Mouse (Mus musculus) cerebellum, adult 9-11 months (tissue): ENCODE measurements around the gene Zfp869.
"Not testable (repeated sequence)": the region's sequence is repeated elsewhere in the genome, so short reads cannot be mapped to it uniquely, and the experiment has no call there.

Source experiments
- DNase-seq: peaks from one replicate; pipeline ENCODE4 v3.0.0; 2022

Zfp869 gene

GRCm38 (mm10) chr8:69710624-69711023 is at the start of gene Zfp869:
TSS of gene Zfp869 (minus strand) at chr8:69710724.
- not testable (repeated sequence) for DNase-seq

GRCm38 (mm10) chr8:69758316-69758715 is 47.8 kb upstream of the Zfp869 start:
- no peak for DNase-seq

- no peak for DNase-seq
Measured at GRCm38 (mm10) chr8:69752437-69752836, 41.9 kb upstream of the Zfp869 start.

GRCm38 (mm10) chr8:69749544-69750454 is 39.3 kb upstream of the Zfp869 start, which contains the start of gene Zfp963:
TSS of gene Zfp963 (minus strand) at chr8:69749970.
- DNase-seq = peak; percentile 96

GRCm38 (mm10) chr8:69741231-69741630 is 30.7 kb upstream of the Zfp869 start:
- DNase-seq = no peak

- no peak for DNase-seq
Measured at GRCm38 (mm10) chr8:69740763-69741162, 30.2 kb upstream of the Zfp869 start.

GRCm38 (mm10) chr8:69735495-69735894 is 25.0 kb upstream of the Zfp869 start:
- DNase-seq = no peak

- no peak for DNase-seq
Measured at GRCm38 (mm10) chr8:69717232-69717580, 6.7 kb upstream of the Zfp869 start.

GRCm38 (mm10) chr8:69716403-69717231 is 6.1 kb upstream of the Zfp869 start:
- peak; percentile 99 for DNase-seq

GRCm38 (mm10) chr8:69715366-69715765 is 4.8 kb upstream of the Zfp869 start:
- peak; percentile 35 for DNase-seq

GRCm38 (mm10) chr8:69713516-69713915 is 3.0 kb upstream of the Zfp869 start:
- DNase-seq = no peak

GRCm38 (mm10) chr8:69701810-69702209 is 8.7 kb downstream of the Zfp869 start:
- DNase-seq = no peak

- DNase-seq = not testable (repeated sequence)
Measured at GRCm38 (mm10) chr8:69665051-69665450, 45.5 kb downstream of the Zfp869 start.

GRCm38 (mm10) chr8:69661294-69661693 is 49.2 kb downstream of the Zfp869 start:
- no peak for DNase-seq
